Mouse (Mus musculus) forebrain, postnatal 0 days (tissue): ENCODE results near the gene Anapc15. TPM values are rescaled to one million over a fixed set of nuclear protein-coding genes. Genes with fewer than 3 reads are reported as not detected.
"Not testable (repeated sequence)": the region's sequence is repeated elsewhere in the genome, so short reads cannot be mapped to it uniquely, and the experiment has no call there.

Experiments
- ATAC-seq: fragments of 200-750 bp; cut with Nextera tagmentation; 2 replicates; pipeline ENCODE4 v1.8.0; 2017; ENCODE audit warnings: mild to moderate bottlenecking, moderate library complexity
- DNase-seq: peaks from one replicate; pipeline ENCODE4 v3.0.0-alpha.2; 2015
- H3K27ac ChIP-seq: fragments of 300-500 bp; sonication (generic); 2 replicates; pipeline ENCODE4 v1.5.1; 2014; ENCODE audit warnings: low read depth, mild to moderate bottlenecking, antibody characterized with exemption, low read length, moderate library complexity, mixed read lengths
- H3K27me3 ChIP-seq: fragments of 300-500 bp; sonication (generic); 2 replicates; pipeline ENCODE4 v1.6.1; 2014; ENCODE audit warnings: mild to moderate bottlenecking, low read length, mixed read lengths; ENCODE audit not compliant: insufficient read depth
- H3K36me3 ChIP-seq: fragments of 300-500 bp; sonication (generic); 2 replicates; pipeline ENCODE4 v1.6.1; 2014; ENCODE audit warnings: mild to moderate bottlenecking, moderate library complexity; ENCODE audit not compliant: insufficient read depth
- H3K4me1 ChIP-seq: fragments of 300-500 bp; sonication (generic); 2 replicates; pipeline ENCODE4 v1.6.1; 2014; ENCODE audit warnings: antibody characterized with exemption; ENCODE audit not compliant: insufficient read depth
- H3K4me2 ChIP-seq: fragments of 300-500 bp; sonication (generic); 2 replicates; pipeline ENCODE4 v1.6.1; 2014; ENCODE audit warnings: low read depth, mild to moderate bottlenecking, moderate library complexity
- H3K4me3 ChIP-seq: fragments of 300-500 bp; sonication (generic); 2 replicates; pipeline ENCODE4 v1.5.1; 2014; ENCODE audit warnings: low read depth, low read length, mixed read lengths
- H3K9ac ChIP-seq: fragments of 300-500 bp; sonication (generic); 2 replicates; pipeline ENCODE4 v1.6.1; 2014; ENCODE audit warnings: mild to moderate bottlenecking
- H3K9me3 ChIP-seq: fragments of 300-500 bp; sonication (generic); 2 replicates; pipeline ENCODE4 v1.6.1; 2016; ENCODE audit warnings: low read length
- CTCF ChIP-seq: sonication (generic); IDR thresholded peaks from 2 replicates; pipeline ENCODE4 v1.5.1; 2016; ENCODE audit warnings: antibody characterized with exemption, control low read depth, low read depth
- WGBS: fragments of 180-500 bp; shearing (Covaris S2); extraction: QIAGEN DNeasy Blood & Tissue Kit; methylation state at CpG from one replicate; pipeline ENCODE4 v1.1.7; 2014; 5-methylcytosine and 5-hydroxymethylcytosine counted together
- polyA plus RNA-seq: library from polyadenylated mRNA; unstranded; fragments of >200 nt; fragmentation: Nextera tagmentation; extraction: Ambion mirVana; gene quantifications from 2 replicates; pipeline ENCODE4 v1.2.1, GENCODE M21; 2015
- total RNA-seq: library from RNA; depleted of rRNA; stranded (reverse); fragments of >200 nt; gene quantifications from 2 replicates; pipeline ENCODE4 v1.2.3, GENCODE M21; 2014

Gene Anapc15
- total and polyA plus RNA-seq, 2 experiments from 2014 or later: 64.2 to 73.3 TPM

DNA sequence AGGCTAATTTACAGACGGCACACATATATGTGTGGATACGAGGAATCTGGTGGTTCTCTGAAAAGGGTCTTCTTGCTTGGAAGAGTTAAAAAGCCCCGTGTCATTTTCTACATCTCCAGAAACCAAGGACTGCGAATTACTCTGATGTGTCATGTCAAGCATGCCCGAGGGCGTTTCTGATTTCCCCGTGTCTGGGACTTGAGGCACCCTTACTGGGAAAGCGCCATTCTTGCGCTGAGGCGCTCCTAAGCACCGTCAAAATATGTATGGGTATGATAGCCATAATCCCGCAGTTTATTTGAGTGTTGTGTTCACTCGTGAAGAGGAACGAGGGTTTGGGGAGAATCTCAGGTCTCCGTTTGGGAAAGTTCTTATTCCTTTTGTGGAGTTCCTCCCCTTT lies 69.8 kb downstream of the Anapc15 start:
- no peak for TF ChIP-seq CTCF
- Histone ChIP-seq H3K27me3 (no peaks in the 10 kb centered on the region), H3K4me1 (peaks cover 9% of the 10 kb centered on the region; the same call in 1 of the 2 replicates), H3K9ac (peak overlapping the region; percentile 80), H3K4me3 (peak overlapping the region; percentile 84), H3K9me3 (no peaks in the 10 kb centered on the region), H3K27ac (peak overlapping the region; percentile 37; the same call in 1 of the 2 replicates), H3K4me2 (peak overlapping the region; percentile 72), H3K36me3 (no peaks in the 10 kb centered on the region)
- peak; percentile 32 for ATAC-seq
- WGBS: 6% methylated on average over 15 of the region's 15 CpGs
- DNase-seq: no peak

DNA sequence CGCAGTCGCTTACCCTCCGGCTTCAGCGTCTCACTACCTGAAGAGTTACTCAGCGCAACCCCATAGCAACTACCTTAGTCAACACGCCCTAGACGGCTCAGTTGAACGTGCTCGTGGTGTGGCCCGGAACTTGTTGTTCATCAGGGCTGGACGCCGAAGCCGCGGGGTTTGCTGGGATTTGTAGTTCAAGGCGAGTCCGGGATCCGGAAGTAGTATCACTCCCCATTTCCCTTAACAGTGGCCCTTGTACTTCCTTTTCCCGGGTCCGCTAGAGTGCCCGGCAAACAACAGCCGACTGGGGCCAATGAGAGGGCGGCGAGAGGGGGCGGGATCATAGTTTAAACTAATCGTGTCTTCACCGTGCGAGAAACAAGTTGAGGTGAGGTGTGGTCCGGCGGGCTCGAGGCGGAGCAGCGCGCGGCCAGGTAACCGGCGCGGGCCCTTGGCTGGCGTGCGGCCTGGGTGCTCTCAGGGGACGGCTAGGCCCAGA lies 70.3 kb downstream of the Anapc15 start, which contains the start of the genes Lrrc51 and Numa1:
Gene Lrrc51 (minus strand): TSS at position 145 of the 490 bp plus-strand sequence.
Gene Numa1 (plus strand): TSS at position 361 of the 490 bp plus-strand sequence.
- DNase-seq (peak; percentile 94), ATAC-seq (peak; percentile 99)
- Histone ChIP-seq H3K4me1 (peaks cover 9% of the 10 kb centered on the region; the same call in 1 of the 2 replicates), H3K9me3 (no peaks in the 10 kb centered on the region), H3K27ac (peak within 1 kb of the TSS; percentile 71), H3K9ac (peak within 1 kb of the TSS; percentile 80), H3K36me3 (no peaks in the 10 kb centered on the region), H3K27me3 (no peaks in the 10 kb centered on the region), H3K4me2 (peak within 1 kb of the TSS; percentile 72), H3K4me3 (peak within 1 kb of the TSS; percentile 84)
- WGBS: under 1% methylated on average over 40 of the region's 40 CpGs
- no peak for TF ChIP-seq CTCF

DNA sequence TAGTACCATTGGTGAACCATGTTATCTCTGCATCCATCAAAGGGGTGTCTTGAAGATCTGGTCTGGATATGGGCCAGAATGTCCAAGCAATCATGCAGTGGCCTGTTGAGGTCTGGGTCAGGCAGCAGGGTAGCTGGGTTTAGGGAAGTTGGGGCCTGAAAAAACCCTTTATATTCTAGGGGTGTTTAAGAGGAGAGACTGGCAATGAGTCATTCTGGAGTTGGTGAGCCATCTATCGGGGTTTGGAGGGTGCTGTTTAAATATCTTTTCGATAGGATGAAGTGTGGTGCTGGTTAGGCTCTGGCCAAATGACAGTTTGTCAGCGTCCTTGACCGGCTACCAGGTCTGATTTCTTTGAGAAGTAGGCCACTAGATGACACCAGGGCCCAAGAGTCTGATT lies 72.4 kb downstream of the Anapc15 start:
- Histone ChIP-seq H3K27ac (no peak overlapping the region), H3K27me3 (no peaks in the 10 kb centered on the region), H3K4me3 (no peak overlapping the region), H3K4me2 (no peak overlapping the region), H3K9ac (no peak overlapping the region), H3K36me3 (no peaks in the 10 kb centered on the region), H3K4me1 (peaks cover 9% of the 10 kb centered on the region; the same call in 1 of the 2 replicates), H3K9me3 (no peaks in the 10 kb centered on the region)
- 95% methylated on average over 4 of the region's 4 CpGs for WGBS
- TF ChIP-seq CTCF: no peak
- ATAC-seq (no peak), DNase-seq (no peak)

DNA sequence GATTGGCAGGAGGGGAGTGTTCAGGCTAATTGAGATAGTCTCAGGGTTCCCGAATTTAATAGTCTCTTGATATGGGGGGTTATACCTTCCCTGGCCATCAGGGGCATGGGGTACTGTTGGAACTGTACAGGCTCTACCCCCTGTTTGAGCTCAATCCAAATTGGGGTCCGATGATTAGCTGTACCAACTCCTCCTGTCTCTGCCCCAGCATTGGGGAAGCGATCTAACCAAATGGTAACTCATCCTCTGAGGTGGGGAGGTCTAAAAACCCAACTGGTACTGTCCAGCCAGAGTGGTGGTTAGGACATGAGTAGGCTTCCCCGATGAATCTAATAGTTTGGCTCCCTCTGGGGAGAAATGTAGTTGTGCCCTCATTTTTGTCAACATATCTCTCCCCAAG lies 73.5 kb downstream of the Anapc15 start:
- Histone ChIP-seq H3K4me1 (peaks cover 9% of the 10 kb centered on the region; the same call in 1 of the 2 replicates), H3K4me2 (no peak overlapping the region), H3K9me3 (no peaks in the 10 kb centered on the region), H3K9ac (no peak overlapping the region), H3K36me3 (no peaks in the 10 kb centered on the region), H3K27ac (no peak overlapping the region), H3K27me3 (no peaks in the 10 kb centered on the region), H3K4me3 (no peak overlapping the region)
- no peak for DNase-seq
- TF ChIP-seq CTCF: no peak
- ATAC-seq: no peak
- whole genome bisulfite sequencing: 96% methylated on average over 4 of the region's 4 CpGs

GRCm38 (mm10) chr7:101937569-101937968 lies 74.1 kb downstream of the Anapc15 start:
- WGBS: 88% methylated on average over 4 of the region's 4 CpGs
- Histone ChIP-seq H3K9me3 (no peaks in the 10 kb centered on the region), H3K36me3 (no peaks in the 10 kb centered on the region), H3K27me3 (no peaks in the 10 kb centered on the region), H3K4me1 (peaks cover 9% of the 10 kb centered on the region; the same call in 1 of the 2 replicates), H3K4me3 (no peak overlapping the region), H3K9ac (no peak overlapping the region), H3K4me2 (no peak overlapping the region), H3K27ac (no peak overlapping the region)
- DNase-seq (no peak), ATAC-seq (no peak)
- TF ChIP-seq CTCF: no peak

DNA sequence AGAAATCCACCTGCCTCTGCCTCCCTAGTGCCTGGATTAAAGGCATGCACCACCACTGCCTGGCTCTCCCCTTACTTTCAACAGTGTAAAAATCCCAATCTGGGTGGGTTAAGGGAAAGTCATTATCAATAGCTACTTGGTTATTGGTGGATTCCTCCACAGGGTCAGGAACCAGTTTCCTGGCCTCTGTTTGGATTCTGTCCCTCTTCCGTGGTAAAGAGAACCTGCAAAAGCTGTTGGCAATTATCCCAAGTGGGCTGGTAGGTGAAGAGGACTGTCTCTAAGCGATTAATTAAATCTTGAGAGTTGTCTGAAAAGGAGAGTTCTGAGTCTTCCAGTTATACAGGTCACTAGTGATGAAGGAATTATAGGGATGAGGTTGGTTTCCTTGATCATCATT lies 74.8 kb downstream of the Anapc15 start:
- H3K27me3 ChIP-seq: no peaks in the 10 kb centered on the region
- ATAC-seq (no peak), DNase-seq (no peak)
- no peak for TF ChIP-seq CTCF
- H3K36me3 ChIP-seq: no peaks in the 10 kb centered on the region
- 76% methylated on average over 2 of the region's 2 CpGs for WGBS
- no peaks in the 10 kb centered on the region for H3K9me3 ChIP-seq
- H3K4me1 ChIP-seq: peaks cover 9% of the 10 kb centered on the region; the same call in 1 of the 2 replicates
- H3K9ac ChIP-seq: no peak overlapping the region
- no peak overlapping the region for H3K27ac ChIP-seq
- H3K4me3 ChIP-seq: no peak overlapping the region
- no peak overlapping the region for H3K4me2 ChIP-seq

DNA sequence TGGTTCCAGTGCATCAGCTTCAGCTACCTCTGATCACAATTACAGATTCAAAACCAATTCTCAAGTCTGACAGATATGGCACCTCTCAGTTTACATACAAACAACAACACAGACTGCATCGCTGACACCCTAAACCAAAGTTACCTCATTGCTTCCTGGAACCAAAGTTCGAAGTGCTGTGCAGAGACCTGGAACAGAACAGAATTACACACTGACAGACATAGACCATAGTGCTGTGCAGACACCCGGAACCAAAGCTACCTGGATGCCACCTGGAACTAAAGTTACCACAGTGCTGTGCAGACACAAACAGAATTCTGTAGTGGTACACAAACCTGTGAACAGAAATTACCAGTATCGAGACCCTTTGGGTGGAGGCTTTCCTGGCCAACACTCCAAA lies 76.2 kb downstream of the Anapc15 start:
- no peak for ATAC-seq
- WGBS: 96% methylated on average over 4 of the region's 4 CpGs
- H3K27ac ChIP-seq: no peak overlapping the region

DNA sequence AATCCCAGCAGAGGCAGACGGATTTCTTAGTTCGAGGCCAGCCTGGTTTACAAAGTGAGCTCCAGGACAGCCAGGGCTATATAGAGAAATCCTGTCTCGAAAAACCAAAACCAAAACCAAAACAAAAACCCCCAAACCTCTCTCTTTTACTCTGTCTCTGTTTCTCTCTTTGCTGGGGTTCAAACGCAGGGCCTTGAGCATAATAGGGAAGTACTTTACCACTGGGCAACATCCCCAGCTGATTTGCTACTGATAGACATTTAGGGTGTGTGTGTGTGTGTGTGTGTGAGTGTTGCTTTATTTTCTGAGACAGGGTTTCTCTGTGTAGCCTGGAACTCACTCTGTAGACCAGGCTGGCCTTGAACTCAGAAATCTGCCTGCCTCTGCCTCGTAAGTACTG lies 85.5 kb downstream of the Anapc15 start:
- WGBS: 94% methylated on average over 5 of the region's 5 CpGs
- H3K9ac ChIP-seq, H3K27ac ChIP-seq, H3K36me3 ChIP-seq, ATAC-seq, DNase-seq, H3K9me3 ChIP-seq, H3K27me3 ChIP-seq, H3K4me3 ChIP-seq, H3K4me2 ChIP-seq, H3K4me1 ChIP-seq: not testable (repeated sequence)

More for the DNA sequence above, 76.2 kb downstream of the Anapc15 start:
- Histone ChIP-seq H3K36me3 (no peaks in the 10 kb centered on the region), H3K9me3 (no peaks in the 10 kb centered on the region), H3K4me1 (peaks cover 5% of the 10 kb centered on the region; the same call in 1 of the 2 replicates), H3K9ac (no peak overlapping the region), H3K4me3 (no peak overlapping the region), H3K4me2 (no peak overlapping the region), H3K27me3 (no peaks in the 10 kb centered on the region)
- no peak for DNase-seq
- no peak for TF ChIP-seq CTCF
